Mouse (Mus musculus) midbrain, embryonic 16.5 days (tissue): ENCODE measurements around the gene Armc5. TPM values are rescaled to one million over a fixed set of nuclear protein-coding genes. Genes with fewer than 3 reads are reported as not detected.

ENCODE experiments used
- ATAC-seq: fragments of 200-750 bp; cut with Nextera tagmentation; 2 replicates; pipeline ENCODE4 v1.8.0; 2017; ENCODE audit warnings: moderate TSS enrichment
- H3K27ac ChIP-seq: fragments of 300-500 bp; sonication (generic); 2 replicates; pipeline ENCODE4 v1.5.1; 2014; ENCODE audit warnings: mild to moderate bottlenecking, low read length, mixed read lengths
- H3K27me3 ChIP-seq: fragments of 300-500 bp; sonication (generic); 2 replicates; pipeline ENCODE4 v1.6.1; 2014; ENCODE audit warnings: low read depth, low read length, mixed read lengths; ENCODE audit not compliant: control insufficient read depth, insufficient read depth
- H3K36me3 ChIP-seq: fragments of 300-500 bp; sonication (generic); 2 replicates; pipeline ENCODE4 v1.6.1; 2014; ENCODE audit warnings: mild to moderate bottlenecking, low read length, moderate library complexity, mixed read lengths; ENCODE audit not compliant: control insufficient read depth, insufficient read depth
- H3K4me1 ChIP-seq: fragments of 300-500 bp; sonication (generic); 2 replicates; pipeline ENCODE4 v1.6.1; 2014; ENCODE audit warnings: mild to moderate bottlenecking, low read length, mixed read lengths; ENCODE audit not compliant: control insufficient read depth, insufficient read depth
- H3K4me2 ChIP-seq: fragments of 300-500 bp; sonication (generic); 2 replicates; pipeline ENCODE4 v1.6.1; 2014; ENCODE audit warnings: mild to moderate bottlenecking, low read length, mixed read lengths
- H3K4me3 ChIP-seq: fragments of 300-500 bp; sonication (generic); 2 replicates; pipeline ENCODE4 v1.5.1; 2014; ENCODE audit warnings: low read depth, mild to moderate bottlenecking, low read length, moderate library complexity, mixed read lengths
- H3K9ac ChIP-seq: fragments of 300-500 bp; sonication (generic); 2 replicates; pipeline ENCODE4 v1.6.1; 2014; ENCODE audit warnings: low read depth, low read length, mixed read lengths
- H3K9me3 ChIP-seq: fragments of 300-500 bp; sonication (generic); replicated peaks from 2 replicates; pipeline ENCODE4 v1.6.1; 2014; ENCODE audit warnings: mild to moderate bottlenecking, low read length, mixed read lengths; ENCODE audit not compliant: control insufficient read depth, poor library complexity, severe bottlenecking
- WGBS: fragments of 180-500 bp; shearing (Covaris S2); extraction: QIAGEN DNeasy Blood & Tissue Kit; methylation state at CpG from one replicate; pipeline ENCODE4 v1.1.7; 2014; 5-methylcytosine and 5-hydroxymethylcytosine counted together
- polyA plus RNA-seq: library from polyadenylated mRNA; unstranded; fragments of >200 nt; fragmentation: Nextera tagmentation; extraction: Ambion mirVana; gene quantifications from 2 replicates; pipeline ENCODE4 v1.2.1, GENCODE M21; 2015

The Armc5 gene
- polyA plus RNA-seq, 1 experiment from 2014 or later, result 12.4 TPM

- Histone ChIP-seq H3K9ac (no peak overlapping the region), H3K27ac (no peak overlapping the region), H3K9me3 (no peaks in the 10 kb centered on the region)
These were observed 33.3 kb downstream of the Armc5 start for GRCm38 (mm10) chr7:128270431-128270850.

GRCm38 (mm10) chr7:128271496-128271895 is 34.4 kb downstream of the Armc5 start:
- 95% methylated on average over 9 of the region's 9 CpGs for WGBS
- no peak overlapping the region for H3K4me3 ChIP-seq
- no peak for ATAC-seq
- no peak overlapping the region for H3K9ac ChIP-seq
- no peaks in the 10 kb centered on the region for H3K4me1 ChIP-seq
- peaks cover 10% of the 10 kb centered on the region for H3K36me3 ChIP-seq
- H3K27ac ChIP-seq, result no peak overlapping the region
- H3K27me3 ChIP-seq, result no peaks in the 10 kb centered on the region
- H3K4me2 ChIP-seq, result no peak overlapping the region
- no peaks in the 10 kb centered on the region for H3K9me3 ChIP-seq

More at GRCm38 (mm10) chr7:128270431-128270850, 33.3 kb downstream of the Armc5 start:
- no peaks in the 10 kb centered on the region for H3K4me1 ChIP-seq
- WGBS, result 62% methylated on average over 13 of the region's 13 CpGs
- H3K4me2 ChIP-seq, result no peak overlapping the region
- ATAC-seq, result no peak
- H3K27me3 ChIP-seq, result no peaks in the 10 kb centered on the region
- no peak overlapping the region for H3K4me3 ChIP-seq
- peaks cover 7% of the 10 kb centered on the region for H3K36me3 ChIP-seq

- Histone ChIP-seq H3K9ac (no peak overlapping the region), H3K9me3 (no peaks in the 10 kb centered on the region), H3K4me3 (no peak overlapping the region), H3K4me1 (no peaks in the 10 kb centered on the region), H3K27me3 (no peaks in the 10 kb centered on the region), H3K36me3 (peaks cover 13% of the 10 kb centered on the region), H3K27ac (no peak overlapping the region), H3K4me2 (no peak overlapping the region)
- WGBS, result 93% methylated on average over 6 of the region's 6 CpGs
- no peak for ATAC-seq
These were observed 38.9 kb downstream of the Armc5 start for GRCm38 (mm10) chr7:128276051-128276450.

DNA sequence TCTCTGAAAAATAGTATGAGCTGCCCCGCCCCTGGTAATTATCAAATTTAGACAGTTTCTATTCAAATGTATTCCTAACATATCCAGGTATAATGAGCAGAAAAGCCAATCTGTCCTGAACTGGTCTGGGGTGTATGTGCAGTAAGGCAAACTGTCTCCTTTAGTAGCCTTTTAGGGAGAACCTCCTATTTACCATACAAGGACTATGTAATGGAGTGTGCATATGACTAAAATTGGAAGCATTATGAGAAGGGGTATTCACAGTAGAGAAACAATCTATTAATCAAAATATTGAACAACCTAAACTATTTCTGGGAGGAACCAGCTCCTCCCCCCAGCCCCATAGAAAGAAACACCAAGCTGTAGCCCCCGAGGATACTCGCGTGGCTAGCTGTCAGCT is 42.6 kb downstream of the Armc5 start:
- H3K4me2 ChIP-seq, result no peak overlapping the region
- no peaks in the 10 kb centered on the region for H3K9me3 ChIP-seq
- no peaks in the 10 kb centered on the region for H3K4me1 ChIP-seq
- WGBS, result 78% methylated on average over 4 of the region's 4 CpGs
- H3K27me3 ChIP-seq, result no peaks in the 10 kb centered on the region
- no peak overlapping the region for H3K9ac ChIP-seq
- H3K36me3 ChIP-seq, result peaks cover 6% of the 10 kb centered on the region; the same call in 1 of the 2 replicates
- H3K27ac ChIP-seq, result no peak overlapping the region
- no peak for ATAC-seq
- H3K4me3 ChIP-seq, result no peak overlapping the region

- Histone ChIP-seq H3K27ac (no peak overlapping the region), H3K4me2 (no peak overlapping the region), H3K9ac (no peak overlapping the region), H3K27me3 (no peaks in the 10 kb centered on the region), H3K4me1 (no peaks in the 10 kb centered on the region), H3K4me3 (no peak overlapping the region), H3K36me3 (peaks cover 3% of the 10 kb centered on the region; the same call in 1 of the 2 replicates), H3K9me3 (no peaks in the 10 kb centered on the region)
- no peak for ATAC-seq
- WGBS, result 68% methylated on average over 11 of the region's 11 CpGs
These were observed 44.6 kb downstream of the Armc5 start for GRCm38 (mm10) chr7:128281765-128282164.

DNA sequence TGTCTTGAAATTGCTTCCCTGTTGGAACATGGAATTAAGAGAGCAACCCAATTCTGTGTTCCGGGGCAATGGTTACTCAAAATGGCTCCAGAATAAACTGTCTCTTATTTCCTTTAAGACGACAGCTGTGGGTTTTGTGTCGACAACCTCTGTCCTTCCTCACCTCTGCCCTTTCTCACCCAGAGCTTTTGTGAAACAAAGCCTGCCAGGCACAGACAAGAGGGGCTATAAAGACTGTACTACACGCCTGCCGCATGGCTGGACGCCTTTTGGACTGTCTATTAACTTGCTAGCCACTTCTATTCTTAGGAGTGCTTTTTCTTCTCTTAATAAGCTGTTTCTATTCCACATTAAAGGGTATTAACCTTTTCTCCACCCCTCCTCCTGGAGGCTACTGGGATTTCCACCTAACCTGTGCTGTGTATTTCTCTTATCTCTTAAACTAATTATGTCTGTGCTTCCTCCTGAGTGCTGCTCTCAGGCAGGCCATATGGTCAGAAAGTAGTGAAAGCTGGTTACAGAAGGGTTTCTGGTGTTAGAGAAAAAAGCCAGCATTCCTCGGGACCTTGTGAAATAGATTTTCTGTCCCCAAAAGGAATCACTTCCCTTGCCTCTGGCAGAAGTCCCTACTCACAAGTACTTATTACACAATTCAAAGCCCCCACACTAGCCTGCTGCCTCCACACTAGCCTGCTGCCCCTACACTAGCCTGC is 45.5 kb downstream of the Armc5 start:
- ATAC-seq, result no peak
- no peak overlapping the region for H3K9ac ChIP-seq

GRCm38 (mm10) chr7:128284047-128284446 is 46.9 kb downstream of the Armc5 start:
- no peaks in the 10 kb centered on the region for H3K27me3 ChIP-seq
- WGBS, result 52% methylated on average over 5 of the region's 5 CpGs
- no peak overlapping the region for H3K27ac ChIP-seq
- ATAC-seq, result no peak
- H3K36me3 ChIP-seq, result peaks cover 5% of the 10 kb centered on the region
- no peak overlapping the region for H3K4me2 ChIP-seq
- no peaks in the 10 kb centered on the region for H3K4me1 ChIP-seq
- no peaks in the 10 kb centered on the region for H3K9me3 ChIP-seq
- no peak overlapping the region for H3K4me3 ChIP-seq
- H3K9ac ChIP-seq, result no peak overlapping the region

More for the DNA sequence above, 45.5 kb downstream of the Armc5 start:
- Histone ChIP-seq H3K36me3 (peaks cover 1% of the 10 kb centered on the region), H3K9me3 (no peaks in the 10 kb centered on the region), H3K4me3 (no peak overlapping the region), H3K4me1 (no peaks in the 10 kb centered on the region), H3K27me3 (no peaks in the 10 kb centered on the region), H3K4me2 (no peak overlapping the region), H3K27ac (no peak overlapping the region)
- WGBS, result 7% methylated on average over 7 of the region's 7 CpGs

- no peak overlapping the region for H3K4me2 ChIP-seq
- WGBS, result 91% methylated on average over 8 of the region's 8 CpGs
- no peak overlapping the region for H3K9ac ChIP-seq
- no peaks in the 10 kb centered on the region for H3K9me3 ChIP-seq
- H3K36me3 ChIP-seq, result peaks cover 5% of the 10 kb centered on the region
- H3K27ac ChIP-seq, result no peak overlapping the region
- ATAC-seq, result no peak
- H3K27me3 ChIP-seq, result no peaks in the 10 kb centered on the region
- no peaks in the 10 kb centered on the region for H3K4me1 ChIP-seq
- no peak overlapping the region for H3K4me3 ChIP-seq
These were observed 47.9 kb downstream of the Armc5 start for GRCm38 (mm10) chr7:128285060-128285459.

- WGBS, result 17% methylated on average over 9 of the region's 9 CpGs
- no peak for ATAC-seq
- Histone ChIP-seq H3K4me3 (no peak overlapping the region), H3K9me3 (no peaks in the 10 kb centered on the region), H3K27ac (no peak overlapping the region), H3K9ac (no peak overlapping the region), H3K4me2 (no peak overlapping the region), H3K36me3 (peaks cover 5% of the 10 kb centered on the region), H3K4me1 (no peaks in the 10 kb centered on the region), H3K27me3 (no peaks in the 10 kb centered on the region)
These were observed 51.9 kb downstream of the Armc5 start for GRCm38 (mm10) chr7:128288923-128289544.
